Mouse (Mus musculus): ENCODE measurements around the gene Trappc3l. TPM values are rescaled to one million over a fixed set of nuclear protein-coding genes. Genes with fewer than 3 reads are reported as not detected.

Trappc3l gene
- polyA plus RNA-seq, 1 experiment: not detected

DNA sequence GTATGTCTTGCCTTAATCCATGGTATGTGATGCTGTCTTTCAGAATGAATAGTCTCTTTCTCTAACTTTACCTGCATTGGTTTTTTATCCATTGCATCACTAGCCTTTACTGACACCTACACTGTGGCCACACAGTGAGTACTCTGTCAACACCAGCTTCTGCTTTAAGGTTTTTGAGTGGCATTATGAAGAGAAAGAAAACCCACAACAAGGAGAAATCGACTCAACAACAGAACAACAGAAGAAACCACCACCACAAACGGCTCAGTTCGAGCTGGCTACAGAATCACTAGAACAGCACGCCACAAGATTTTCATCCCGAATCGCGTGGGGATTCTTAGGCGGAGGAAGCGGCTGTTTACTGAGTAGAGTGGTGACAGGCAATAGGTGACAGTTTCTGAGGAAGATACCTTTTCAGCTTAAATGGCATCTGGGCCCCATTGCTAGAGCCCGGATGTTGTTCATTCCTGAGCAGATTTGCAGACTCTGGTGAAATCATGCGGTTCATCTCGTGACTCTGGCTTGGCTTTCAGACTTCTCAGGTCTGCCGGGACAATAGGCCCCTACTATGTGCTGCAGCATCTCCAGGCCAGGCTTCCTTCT, 73.6 kb downstream of the Trappc3l start:
- no peak for TF ChIP-seq POLR2A (IDR thresholded peaks at IDR 0.05; ENCODE audit: control insufficient read depth, extremely low read depth, insufficient read depth, low read length, poor library complexity)
- TF ChIP-seq CTCF (IDR thresholded peaks at IDR 0.05; ENCODE audit: borderline replicate concordance, control insufficient read depth, extremely low read depth, insufficient read depth, low read length, poor library complexity): no peak
- WGBS: 5% methylated on average over 13 of the region's 13 CpGs
- no peaks in the 10 kb centered on the region for H3K27me3 ChIP-seq (ENCODE audit: control insufficient read depth, insufficient read depth, low read length)
- peak overlapping the region; percentile 37; the same call in 1 of the 2 replicates for H3K27ac ChIP-seq (ENCODE audit: control insufficient read depth, insufficient read depth, low read length)
- H3K4me3 ChIP-seq (ENCODE audit: control insufficient read depth, insufficient read depth, low read length): no peak overlapping the region
- no peaks in the 10 kb centered on the region for H3K36me3 ChIP-seq (ENCODE audit: control insufficient read depth, insufficient read depth, low read length)
- peak; percentile 24 for DNase-seq
- peaks cover 7% of the 10 kb centered on the region for H3K4me1 ChIP-seq (replicated peaks; ENCODE audit: control insufficient read depth, insufficient read depth, low read length)

GRCm38 (mm10) chr10:34111964-34112738, 74.8 kb downstream of the Trappc3l start:
- TF ChIP-seq POLR2A (IDR thresholded peaks at IDR 0.05; ENCODE audit: control insufficient read depth, extremely low read depth, insufficient read depth, low read length, poor library complexity): no peak
- no peak for TF ChIP-seq CTCF (IDR thresholded peaks at IDR 0.05; ENCODE audit: borderline replicate concordance, control insufficient read depth, extremely low read depth, insufficient read depth, low read length, poor library complexity)
- Histone ChIP-seq H3K36me3 (ENCODE audit: control insufficient read depth, insufficient read depth, low read length) (no peaks in the 10 kb centered on the region), H3K27ac (ENCODE audit: control insufficient read depth, insufficient read depth, low read length) (no peak overlapping the region), H3K4me1 (replicated peaks; ENCODE audit: control insufficient read depth, insufficient read depth, low read length) (peaks cover 7% of the 10 kb centered on the region), H3K4me3 (ENCODE audit: control insufficient read depth, insufficient read depth, low read length) (no peak overlapping the region), H3K27me3 (ENCODE audit: control insufficient read depth, insufficient read depth, low read length) (no peaks in the 10 kb centered on the region)
- 72% methylated on average over 4 of the region's 4 CpGs for WGBS
- no peak for DNase-seq

DNA sequence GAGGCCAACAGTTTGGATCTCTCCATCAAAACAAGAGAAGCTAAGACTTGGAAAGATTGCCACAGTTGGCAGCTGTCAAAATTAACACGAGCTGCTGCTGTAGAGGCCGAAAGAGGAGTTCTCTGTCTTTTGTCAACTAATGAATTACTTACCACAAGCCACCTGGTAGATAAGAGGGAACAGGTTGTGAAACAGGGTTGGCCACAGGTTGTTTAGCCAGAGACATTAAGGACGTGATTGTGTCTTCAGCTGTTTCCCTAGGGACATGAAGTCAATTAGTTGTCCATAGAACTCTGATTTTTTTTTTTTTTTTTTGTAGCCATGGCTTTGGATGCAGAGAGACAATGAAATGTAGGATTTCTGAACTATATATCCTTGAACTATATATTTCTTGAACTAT, 79.7 kb downstream of the Trappc3l start:
- H3K4me1 ChIP-seq (replicated peaks; ENCODE audit: control insufficient read depth, insufficient read depth, low read length): no peaks in the 10 kb centered on the region; the same call in 1 of the 2 replicates
- no peaks in the 10 kb centered on the region for H3K36me3 ChIP-seq (ENCODE audit: control insufficient read depth, insufficient read depth, low read length)
- H3K4me3 ChIP-seq (ENCODE audit: control insufficient read depth, insufficient read depth, low read length): no peak overlapping the region
- no peak for DNase-seq
- H3K27me3 ChIP-seq (ENCODE audit: control insufficient read depth, insufficient read depth, low read length): no peaks in the 10 kb centered on the region
- no peak for TF ChIP-seq POLR2A (IDR thresholded peaks at IDR 0.05; ENCODE audit: control insufficient read depth, extremely low read depth, insufficient read depth, low read length, poor library complexity)
- no peak for TF ChIP-seq CTCF (IDR thresholded peaks at IDR 0.05; ENCODE audit: borderline replicate concordance, control insufficient read depth, extremely low read depth, insufficient read depth, low read length, poor library complexity)
- H3K27ac ChIP-seq (ENCODE audit: control insufficient read depth, insufficient read depth, low read length): no peak overlapping the region
- 20% methylated on average over 3 of the region's 3 CpGs for WGBS

- no peaks in the 10 kb centered on the region; the same call in 1 of the 2 replicates for H3K4me1 ChIP-seq (replicated peaks; ENCODE audit: control insufficient read depth, insufficient read depth, low read length)
- no peak for DNase-seq
- no peaks in the 10 kb centered on the region for H3K36me3 ChIP-seq (ENCODE audit: control insufficient read depth, insufficient read depth, low read length)
- H3K27me3 ChIP-seq (ENCODE audit: control insufficient read depth, insufficient read depth, low read length): no peaks in the 10 kb centered on the region
- no peak overlapping the region for H3K4me3 ChIP-seq (ENCODE audit: control insufficient read depth, insufficient read depth, low read length)
- no peak overlapping the region for H3K27ac ChIP-seq (ENCODE audit: control insufficient read depth, insufficient read depth, low read length)
- no peak for TF ChIP-seq POLR2A (IDR thresholded peaks at IDR 0.05; ENCODE audit: control insufficient read depth, extremely low read depth, insufficient read depth, low read length, poor library complexity)
- no peak for TF ChIP-seq CTCF (IDR thresholded peaks at IDR 0.05; ENCODE audit: borderline replicate concordance, control insufficient read depth, extremely low read depth, insufficient read depth, low read length, poor library complexity)
Observed at GRCm38 (mm10) chr10:34117770-34118169, 80.4 kb downstream of the Trappc3l start.

- TF ChIP-seq CTCF (IDR thresholded peaks at IDR 0.05; ENCODE audit: borderline replicate concordance, control insufficient read depth, extremely low read depth, insufficient read depth, low read length, poor library complexity) (no peak), POLR2A (IDR thresholded peaks at IDR 0.05; ENCODE audit: control insufficient read depth, extremely low read depth, insufficient read depth, low read length, poor library complexity) (no peak)
- Histone ChIP-seq H3K27ac (ENCODE audit: control insufficient read depth, insufficient read depth, low read length) (no peak overlapping the region), H3K4me1 (replicated peaks; ENCODE audit: control insufficient read depth, insufficient read depth, low read length) (no peaks in the 10 kb centered on the region; the same call in 1 of the 2 replicates), H3K27me3 (ENCODE audit: control insufficient read depth, insufficient read depth, low read length) (no peaks in the 10 kb centered on the region), H3K36me3 (ENCODE audit: control insufficient read depth, insufficient read depth, low read length) (no peaks in the 10 kb centered on the region), H3K4me3 (ENCODE audit: control insufficient read depth, insufficient read depth, low read length) (no peak overlapping the region)
- DNase-seq: no peak
- 72% methylated on average over 2 of the region's 2 CpGs for WGBS
Observed at GRCm38 (mm10) chr10:34118421-34118820, 81.0 kb downstream of the Trappc3l start.

DNA sequence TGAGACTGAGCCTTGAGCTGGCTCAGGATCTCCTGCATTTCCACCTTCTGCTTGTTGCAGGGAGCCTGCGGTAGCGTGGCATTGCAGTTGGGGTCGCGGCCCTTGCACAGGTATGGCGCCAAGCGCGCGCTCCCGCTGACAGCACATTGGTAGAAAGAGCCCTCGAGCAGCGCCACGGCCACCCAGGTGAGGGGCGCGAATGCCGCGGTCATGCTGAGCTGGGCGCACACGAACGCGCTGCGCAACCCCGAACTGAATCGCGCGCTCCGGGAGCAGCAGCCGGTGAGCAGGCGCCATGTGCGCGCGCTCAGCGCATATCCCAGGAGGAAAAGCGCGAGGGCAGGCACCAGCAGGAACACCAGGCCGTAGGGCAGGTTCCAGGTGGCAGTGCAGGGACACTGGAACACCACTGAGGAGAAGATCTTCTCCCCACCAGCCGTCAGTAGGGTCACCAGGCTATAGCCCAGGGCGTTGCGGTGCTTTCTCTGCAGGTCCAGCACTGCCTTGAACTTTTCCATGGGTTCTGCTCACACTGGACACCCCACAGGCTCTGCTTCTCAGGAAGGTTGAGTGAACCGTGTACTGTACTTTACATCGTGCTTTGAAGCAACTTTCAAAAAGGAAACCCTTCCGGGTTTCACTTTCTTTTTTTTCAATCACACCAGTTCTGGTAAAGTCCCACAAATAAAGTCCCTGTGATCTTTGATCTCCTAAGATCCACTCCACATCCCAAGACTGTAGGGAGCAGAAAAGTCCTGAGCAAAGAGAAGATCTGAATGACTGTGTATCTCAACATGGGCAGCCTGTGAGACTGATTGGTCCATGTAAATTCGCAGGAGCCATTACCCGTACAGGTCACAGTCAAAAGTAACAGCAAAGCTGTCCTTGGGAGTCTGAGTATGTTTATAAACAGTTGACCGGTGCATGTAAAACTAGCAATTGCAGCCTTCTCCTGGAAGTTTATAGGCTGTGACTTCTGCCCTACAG, 90.3 kb downstream of the Trappc3l start, which contains the start of gene Calhm6:
Gene Calhm6 (minus strand): TSS at position 593 of the 987 bp plus-strand sequence.
- DNase-seq: peak; percentile 51
- Histone ChIP-seq H3K36me3 (ENCODE audit: control insufficient read depth, insufficient read depth, low read length) (no peaks in the 10 kb centered on the region), H3K27ac (ENCODE audit: control insufficient read depth, insufficient read depth, low read length) (no peak within 1 kb of the TSS), H3K4me3 (ENCODE audit: control insufficient read depth, insufficient read depth, low read length) (peak within 1 kb of the TSS; percentile 55), H3K27me3 (ENCODE audit: control insufficient read depth, insufficient read depth, low read length) (no peaks in the 10 kb centered on the region), H3K4me1 (replicated peaks; ENCODE audit: control insufficient read depth, insufficient read depth, low read length) (peaks cover 2% of the 10 kb centered on the region)
- TF ChIP-seq POLR2A (IDR thresholded peaks at IDR 0.05; ENCODE audit: control insufficient read depth, extremely low read depth, insufficient read depth, low read length, poor library complexity) (no peak), CTCF (IDR thresholded peaks at IDR 0.05; ENCODE audit: borderline replicate concordance, control insufficient read depth, extremely low read depth, insufficient read depth, low read length, poor library complexity) (no peak)
- 7% methylated on average over 44 of the region's 44 CpGs for WGBS
